ENCODE assay signal across 14 mouse cellular contexts in genomic region chr5:132545761-132546160, GRCm38 (mm10). TPM values are rescaled to one million over a fixed set of nuclear protein-coding genes. Genes with fewer than 3 reads are reported as not detected.
A peak's percentile ranks its signal among the peaks of the same experiment; 100 is the strongest.
DNase-seq lines count a peak whose midpoint lies in the region; ATAC-seq lines count a peak whose summit lies in the region.
"Had no signal": no experiment of that assay in that cellular context is flagged by ENCODE, and none has a peak within 500 bp of the region (broad histone marks: within the 10 kb centered on the region; RNA-seq: fewer than 3 reads in every experiment).

No protein-coding gene starts in this region.

- no peak overlapping the region for H3K9ac ChIP-seq in heart, embryonic 11.5 days (ENCODE audit: low read depth, low read length)
- no peak overlapping the region for H3K9ac ChIP-seq in midbrain, embryonic 16.5 days (ENCODE audit: low read depth, low read length)
- H3K9ac ChIP-seq: heart, embryonic 15.5 days; kidney, embryonic 15.5 days had no signal

- H3K9me3 ChIP-seq in heart, embryonic 11.5 days (replicated peaks; ENCODE audit: control insufficient read depth, low read length) = no peaks in the 10 kb centered on the region
- no peaks in the 10 kb centered on the region for H3K9me3 ChIP-seq in midbrain, embryonic 16.5 days (replicated peaks; ENCODE audit: control insufficient read depth, low read length, poor library complexity, severe bottlenecking)
- H3K9me3 ChIP-seq: heart, embryonic 15.5 days; kidney, embryonic 15.5 days; limb, embryonic 10.5 days had no signal

- no peak for ATAC-seq in heart, embryonic 11.5 days (replicated peaks; ENCODE audit: insufficient number of reproducible peaks, low FRiP score, low TSS enrichment)
- ATAC-seq in midbrain, embryonic 16.5 days = no peak
- ATAC-seq: forebrain, embryonic 16.5 days had no signal

- H3K36me3 ChIP-seq in heart, embryonic 11.5 days (ENCODE audit: control insufficient read depth, insufficient read depth, low read length) = no peaks in the 10 kb centered on the region
- no peaks in the 10 kb centered on the region for H3K36me3 ChIP-seq in midbrain, embryonic 16.5 days (ENCODE audit: control insufficient read depth, insufficient read depth, low read length)
- H3K36me3 ChIP-seq: heart, embryonic 15.5 days; kidney, embryonic 15.5 days; limb, embryonic 10.5 days had no signal

- WGBS in heart, embryonic 11.5 days (ENCODE audit: insufficient replicate concordance) = 50% methylated on average over 1 of the region's 1 CpGs
- WGBS in midbrain, embryonic 16.5 days = 87% methylated on average over 1 of the region's 1 CpGs

- DNase-seq in heart, adult 18-20 months = peak; percentile 43 to 73
- DNase-seq in MN1 (ENCODE audit: low spot score) = peak; percentile 48
- peak; percentile 55 for DNase-seq in adrenal gland, postnatal 10 days
- DNase-seq in fat pad, adult 2 months (ENCODE audit: extremely low read depth, low read depth, low spot score) = peak; percentile 98
- DNase-seq in layer of hippocampus, postnatal 10 days (ENCODE audit: low spot score in 2 of 2) = no peak
- DNase-seq: layer of hippocampus, adult 9-11 months; lung, adult 2 months had no signal

- no peaks in the 10 kb centered on the region for H3K4me1 ChIP-seq in heart, embryonic 11.5 days (ENCODE audit: control insufficient read depth, insufficient read depth, low read length)
- peaks cover 7% of the 10 kb centered on the region; the same call in 1 of the 2 replicates for H3K4me1 ChIP-seq in midbrain, embryonic 16.5 days (ENCODE audit: control insufficient read depth, insufficient read depth, low read length)

- H3K4me2 ChIP-seq in heart, embryonic 11.5 days = no peak overlapping the region
- H3K4me2 ChIP-seq in midbrain, embryonic 16.5 days (ENCODE audit: low read length) = no peak overlapping the region
- H3K4me2 ChIP-seq: heart, embryonic 15.5 days; kidney, embryonic 15.5 days had no signal

- H3K4me3 ChIP-seq in heart, embryonic 11.5 days (ENCODE audit: low read depth, low read length) = no peak overlapping the region
- no peak overlapping the region for H3K4me3 ChIP-seq in midbrain, embryonic 16.5 days (ENCODE audit: low read depth, low read length)
- H3K4me3 ChIP-seq: heart, embryonic 15.5 days; kidney, embryonic 15.5 days; limb, embryonic 10.5 days; myocyte had no signal

- H3K27me3 ChIP-seq in heart, embryonic 11.5 days (ENCODE audit: control insufficient read depth, insufficient read depth, low read length) = peaks cover 4% of the 10 kb centered on the region; the same call in 1 of the 2 replicates
- H3K27me3 ChIP-seq in midbrain, embryonic 16.5 days (ENCODE audit: control insufficient read depth, insufficient read depth, low read depth, low read length) = peaks cover 2% of the 10 kb centered on the region

- no peak overlapping the region for H3K27ac ChIP-seq in heart, embryonic 11.5 days (ENCODE audit: low read depth, low read length)
- H3K27ac ChIP-seq in midbrain, embryonic 16.5 days (ENCODE audit: low read length) = no peak overlapping the region
- H3K27ac ChIP-seq: heart, embryonic 15.5 days; kidney, embryonic 15.5 days; limb, embryonic 10.5 days had no signal

RNA-seq across cellular contexts. Expression of gene Auts2, which starts 2.6 kb away (rescaled TPM):
- 10 to 100 TPM; 24.3 to 29.9 TPM for total RNA-seq in heart, adult 18-20 months (2021)
- polyA plus RNA-seq in heart, embryonic 11.5 days (2014; fragmentation: Nextera tagmentation; extraction: Ambion mirVana) = 17.7 and 19.8 TPM in 2 replicates
- 10 to 100 TPM; 24.7 to 47.4 TPM for total RNA-seq in adrenal gland, postnatal 10 days (2021)
- total RNA-seq in layer of hippocampus, postnatal 10 days (2021) = 100 to 1,000 TPM; 137 to 150 TPM
- 49.8 and 61.6 TPM in 2 replicates for polyA plus RNA-seq in midbrain, embryonic 16.5 days (2015; fragmentation: Nextera tagmentation; extraction: Ambion mirVana)

Comparison
In these comparisons a context has a peak if more than half of its experiments do, and no peak if none do; other contexts are left out.
1. DNase-seq: peak in heart, adult 18-20 months (2 of 2), MN1 (single experiment), adrenal gland, postnatal 10 days (single experiment) and fat pad, adult 2 months (single experiment); none in layer of hippocampus, postnatal 10 days (0 of 2).